Mouse (Mus musculus) left cerebral cortex, adult 2 months (tissue): Measurements from ENCODE around the gene Vwa3b. TPM values are rescaled to one million over a fixed set of nuclear protein-coding genes. Genes with fewer than 3 reads are reported as not detected.

Experiments used
- DNase-seq, 2 experiments: peaks; one replicate each; pipeline ENCODE4 v3.0.0; 2021 to 2022; ENCODE audit warnings: low spot score in 2 of 2, mixed read lengths in 1 of 2; ENCODE audit errors: extremely low spot score in 1 of 2
- H3K27ac ChIP-seq: fragments of 200-600 bp; 2 replicates; pipeline ENCODE4 v1.8.1; 2022
- H3K4me3 ChIP-seq: fragments of 200-600 bp; 2 replicates; pipeline ENCODE4 v1.8.1; 2022
- CTCF ChIP-seq: fragments of 200-600 bp; IDR thresholded peaks from 2 replicates; pipeline ENCODE4 v1.8.1; 2022; ENCODE audit warnings: antibody characterized with exemption, mild to moderate bottlenecking, moderate library complexity
- intact Hi-C: fragments of 180-260 bp; cut with DNase I; formaldehyde crosslinking; loops from one replicate; pipeline ENCODE4 v1.15.1; 2025
- total RNA-seq, 2 experiments: library from RNA; stranded (reverse); gene quantifications; 2 replicates each; pipeline ENCODE4 v1.2.3; 2021

Vwa3b gene
- total RNA-seq, 2 experiments from 2014 or later = 0.59 to 1.1 TPM

GRCm38 (mm10) chr1:37022704-37023103, 3.7 kb upstream of the Vwa3b start:
- Histone ChIP-seq H3K27ac (no peak overlapping the region), H3K4me3 (no peak overlapping the region)
- intact Hi-C loops = no loop called here
- TF ChIP-seq CTCF = no peak
- no peak for DNase-seq

- no peak for TF ChIP-seq CTCF
- intact Hi-C loops = no loop called here
- Histone ChIP-seq H3K4me3 (no peak overlapping the region), H3K27ac (no peak overlapping the region)
- no peak for DNase-seq
Observed at GRCm38 (mm10) chr1:37024736-37025135, 1.7 kb upstream of the Vwa3b start.

GRCm38 (mm10) chr1:37025376-37025775, 1.0 kb upstream of the Vwa3b start:
- Histone ChIP-seq H3K4me3 (no peak overlapping the region), H3K27ac (no peak overlapping the region)
- no peak for TF ChIP-seq CTCF
- intact Hi-C loops = no loop called here
- DNase-seq = no peak

GRCm38 (mm10) chr1:37026866-37027265, 470 bp downstream of the Vwa3b start:
- no peak overlapping the region for H3K27ac ChIP-seq
- TF ChIP-seq CTCF = no peak
- intact Hi-C loops = no loop called here
- DNase-seq = no peak
- H3K4me3 ChIP-seq = no peak overlapping the region

GRCm38 (mm10) chr1:37028439-37029153, 2.2 kb downstream of the Vwa3b start:
- no peak for TF ChIP-seq CTCF
- Histone ChIP-seq H3K4me3 (peak overlapping the region; percentile 63), H3K27ac (no peak overlapping the region)
- intact Hi-C loops = no loop called here
- DNase-seq = peak in 1 of 2 experiments; percentile 10

GRCm38 (mm10) chr1:37029154-37029907, 2.9 kb downstream of the Vwa3b start:
- peak overlapping the region; percentile 63 for H3K4me3 ChIP-seq
- H3K27ac ChIP-seq = no peak overlapping the region
- intact Hi-C loops = no loop called here
- no peak for TF ChIP-seq CTCF
- peak; percentile 53 to 56 for DNase-seq

GRCm38 (mm10) chr1:37029942-37030341, 3.5 kb downstream of the Vwa3b start:
- intact Hi-C loops = no loop called here
- no peak for DNase-seq
- no peak overlapping the region; the same call in 1 of the 2 replicates for H3K4me3 ChIP-seq
- TF ChIP-seq CTCF = no peak
- H3K27ac ChIP-seq = no peak overlapping the region

GRCm38 (mm10) chr1:37030693-37031092, 4.3 kb downstream of the Vwa3b start:
- TF ChIP-seq CTCF = no peak
- no peak for DNase-seq
- intact Hi-C loops = no loop called here
- H3K27ac ChIP-seq = no peak overlapping the region
- no peak overlapping the region for H3K4me3 ChIP-seq

- no peak for DNase-seq
- H3K4me3 ChIP-seq = no peak overlapping the region
- TF ChIP-seq CTCF = no peak
- intact Hi-C loops = no loop called here
- no peak overlapping the region for H3K27ac ChIP-seq
Observed at GRCm38 (mm10) chr1:37035879-37036278, 9.5 kb downstream of the Vwa3b start.

- no peak for TF ChIP-seq CTCF
- intact Hi-C loops = no loop called here
- H3K4me3 ChIP-seq = no peak overlapping the region
- H3K27ac ChIP-seq = no peak overlapping the region
- no peak for DNase-seq
Observed at GRCm38 (mm10) chr1:37041126-37041525, 14.7 kb downstream of the Vwa3b start.

GRCm38 (mm10) chr1:37041856-37042255, 15.5 kb downstream of the Vwa3b start:
- intact Hi-C loops = no loop called here
- no peak for TF ChIP-seq CTCF

GRCm38 (mm10) chr1:37042769-37043168, 16.4 kb downstream of the Vwa3b start:
- Histone ChIP-seq H3K4me3 (no peak overlapping the region), H3K27ac (no peak overlapping the region)
- intact Hi-C loops = no loop called here
- no peak for TF ChIP-seq CTCF
- DNase-seq = no peak

More at GRCm38 (mm10) chr1:37041856-37042255, 15.5 kb downstream of the Vwa3b start:
- H3K27ac ChIP-seq = no peak overlapping the region
- DNase-seq = no peak
- no peak overlapping the region for H3K4me3 ChIP-seq
